Mouse (Mus musculus): ENCODE measurements around the gene Cspg5. TPM values are rescaled to one million over a fixed set of nuclear protein-coding genes. Genes with fewer than 3 reads are reported as not detected.

The Cspg5 gene
- polyA plus RNA-seq, 1 experiment, result 1.6 TPM

- Histone ChIP-seq H3K4me3 (ENCODE audit: insufficient read depth, low read depth, low read length) (no peak overlapping the region), H3K4me1 (ENCODE audit: control insufficient read depth, insufficient read depth, low read length) (no peaks in the 10 kb centered on the region), H3K27ac (ENCODE audit: insufficient read depth, low read depth, low read length) (no peak overlapping the region), H3K36me3 (ENCODE audit: control insufficient read depth, insufficient read depth, low read length) (no peaks in the 10 kb centered on the region), H3K27me3 (replicated peaks; ENCODE audit: control insufficient read depth, insufficient read depth, low read length) (no peaks in the 10 kb centered on the region)
- 75% methylated on average over 4 of the region's 4 CpGs for WGBS
- TF ChIP-seq CTCF (conservative IDR thresholded peaks at IDR 0.05; ENCODE audit: insufficient read depth, insufficient read length, low read depth, low read length), result no peak
- no peak for TF ChIP-seq POLR2A (IDR thresholded peaks at IDR 0.05; ENCODE audit: low read depth, low read length)
- no peak for DNase-seq
These were observed 29.9 kb downstream of the Cspg5 start for GRCm38 (mm10) chr9:110273507-110273906.

GRCm38 (mm10) chr9:110275882-110276281 is 32.3 kb downstream of the Cspg5 start:
- no peak for DNase-seq
- TF ChIP-seq CTCF (conservative IDR thresholded peaks at IDR 0.05; ENCODE audit: insufficient read depth, insufficient read length, low read depth, low read length) (0 out of 2 replicates have a peak, but pooled peaks have one; percentile 0), POLR2A (IDR thresholded peaks at IDR 0.05; ENCODE audit: low read depth, low read length) (no peak)
- H3K4me3 ChIP-seq (ENCODE audit: insufficient read depth, low read depth, low read length), result no peak overlapping the region
- H3K27ac ChIP-seq (ENCODE audit: insufficient read depth, low read depth, low read length), result no peak overlapping the region
- H3K27me3 ChIP-seq (replicated peaks; ENCODE audit: control insufficient read depth, insufficient read depth, low read length), result no peaks in the 10 kb centered on the region
- no peaks in the 10 kb centered on the region for H3K4me1 ChIP-seq (ENCODE audit: control insufficient read depth, insufficient read depth, low read length)
- WGBS, result 57% methylated on average over 5 of the region's 5 CpGs
- H3K36me3 ChIP-seq (ENCODE audit: control insufficient read depth, insufficient read depth, low read length), result no peaks in the 10 kb centered on the region

GRCm38 (mm10) chr9:110277431-110277881 is 33.9 kb downstream of the Cspg5 start:
- Histone ChIP-seq H3K27ac (ENCODE audit: insufficient read depth, low read depth, low read length) (no peak overlapping the region), H3K4me3 (ENCODE audit: insufficient read depth, low read depth, low read length) (no peak overlapping the region), H3K36me3 (ENCODE audit: control insufficient read depth, insufficient read depth, low read length) (no peaks in the 10 kb centered on the region), H3K4me1 (ENCODE audit: control insufficient read depth, insufficient read depth, low read length) (no peaks in the 10 kb centered on the region), H3K27me3 (replicated peaks; ENCODE audit: control insufficient read depth, insufficient read depth, low read length) (no peaks in the 10 kb centered on the region)
- no peak for DNase-seq
- WGBS, result 68% methylated on average over 8 of the region's 8 CpGs
- TF ChIP-seq POLR2A (IDR thresholded peaks at IDR 0.05; ENCODE audit: low read depth, low read length) (no peak), CTCF (conservative IDR thresholded peaks at IDR 0.05; ENCODE audit: insufficient read depth, insufficient read length, low read depth, low read length) (no peak)

- TF ChIP-seq POLR2A (IDR thresholded peaks at IDR 0.05; ENCODE audit: low read depth, low read length) (no peak), CTCF (conservative IDR thresholded peaks at IDR 0.05; ENCODE audit: insufficient read depth, insufficient read length, low read depth, low read length) (no peak)
- DNase-seq, result no peak
- Histone ChIP-seq H3K4me1 (ENCODE audit: control insufficient read depth, insufficient read depth, low read length) (no peaks in the 10 kb centered on the region), H3K36me3 (ENCODE audit: control insufficient read depth, insufficient read depth, low read length) (no peaks in the 10 kb centered on the region), H3K4me3 (ENCODE audit: insufficient read depth, low read depth, low read length) (no peak overlapping the region), H3K27ac (ENCODE audit: insufficient read depth, low read depth, low read length) (no peak overlapping the region), H3K27me3 (replicated peaks; ENCODE audit: control insufficient read depth, insufficient read depth, low read length) (no peaks in the 10 kb centered on the region)
- whole genome bisulfite sequencing, result 94% methylated on average over 10 of the region's 10 CpGs
These were observed 40.6 kb downstream of the Cspg5 start for GRCm38 (mm10) chr9:110284075-110284697.

GRCm38 (mm10) chr9:110287321-110287924 is 43.8 kb downstream of the Cspg5 start:
- no peak for DNase-seq
- H3K4me1 ChIP-seq (ENCODE audit: control insufficient read depth, insufficient read depth, low read length), result no peaks in the 10 kb centered on the region
- 80% methylated on average over 7 of the region's 7 CpGs for WGBS
- H3K27ac ChIP-seq (ENCODE audit: insufficient read depth, low read depth, low read length), result no peak overlapping the region
- TF ChIP-seq POLR2A (IDR thresholded peaks at IDR 0.05; ENCODE audit: low read depth, low read length) (no peak), CTCF (conservative IDR thresholded peaks at IDR 0.05; ENCODE audit: insufficient read depth, insufficient read length, low read depth, low read length) (no peak)
- H3K4me3 ChIP-seq (ENCODE audit: insufficient read depth, low read depth, low read length), result no peak overlapping the region
- no peaks in the 10 kb centered on the region for H3K36me3 ChIP-seq (ENCODE audit: control insufficient read depth, insufficient read depth, low read length)
- H3K27me3 ChIP-seq (replicated peaks; ENCODE audit: control insufficient read depth, insufficient read depth, low read length), result no peaks in the 10 kb centered on the region

GRCm38 (mm10) chr9:110293254-110293718 is 49.7 kb downstream of the Cspg5 start:
- Histone ChIP-seq H3K27ac (ENCODE audit: insufficient read depth, low read depth, low read length) (no peak overlapping the region), H3K36me3 (ENCODE audit: control insufficient read depth, insufficient read depth, low read length) (no peaks in the 10 kb centered on the region), H3K4me1 (ENCODE audit: control insufficient read depth, insufficient read depth, low read length) (no peaks in the 10 kb centered on the region; the same call in 1 of the 2 replicates), H3K4me3 (ENCODE audit: insufficient read depth, low read depth, low read length) (no peak overlapping the region), H3K27me3 (replicated peaks; ENCODE audit: control insufficient read depth, insufficient read depth, low read length) (no peaks in the 10 kb centered on the region)
- 66% methylated on average over 12 of the region's 12 CpGs for WGBS
- no peak for DNase-seq
- TF ChIP-seq CTCF (conservative IDR thresholded peaks at IDR 0.05; ENCODE audit: insufficient read depth, insufficient read length, low read depth, low read length) (no peak), POLR2A (IDR thresholded peaks at IDR 0.05; ENCODE audit: low read depth, low read length) (no peak)

- no peaks in the 10 kb centered on the region for H3K27me3 ChIP-seq (replicated peaks; ENCODE audit: control insufficient read depth, insufficient read depth, low read length)
- WGBS, result 82% methylated on average over 13 of the region's 13 CpGs
- H3K4me3 ChIP-seq (ENCODE audit: insufficient read depth, low read depth, low read length), result no peak overlapping the region
- no peak overlapping the region for H3K27ac ChIP-seq (ENCODE audit: insufficient read depth, low read depth, low read length)
- TF ChIP-seq POLR2A (IDR thresholded peaks at IDR 0.05; ENCODE audit: low read depth, low read length) (no peak), CTCF (conservative IDR thresholded peaks at IDR 0.05; ENCODE audit: insufficient read depth, insufficient read length, low read depth, low read length) (no peak)
- no peaks in the 10 kb centered on the region for H3K36me3 ChIP-seq (ENCODE audit: control insufficient read depth, insufficient read depth, low read length)
- no peaks in the 10 kb centered on the region; the same call in 1 of the 2 replicates for H3K4me1 ChIP-seq (ENCODE audit: control insufficient read depth, insufficient read depth, low read length)
- DNase-seq, result no peak
These were observed 50.4 kb downstream of the Cspg5 start for GRCm38 (mm10) chr9:110293873-110294415.

Measured in kidney, adult 2 months (tissue).